15 mouse cellular contexts compared by ENCODE assay signal in the genomic region with DNA sequence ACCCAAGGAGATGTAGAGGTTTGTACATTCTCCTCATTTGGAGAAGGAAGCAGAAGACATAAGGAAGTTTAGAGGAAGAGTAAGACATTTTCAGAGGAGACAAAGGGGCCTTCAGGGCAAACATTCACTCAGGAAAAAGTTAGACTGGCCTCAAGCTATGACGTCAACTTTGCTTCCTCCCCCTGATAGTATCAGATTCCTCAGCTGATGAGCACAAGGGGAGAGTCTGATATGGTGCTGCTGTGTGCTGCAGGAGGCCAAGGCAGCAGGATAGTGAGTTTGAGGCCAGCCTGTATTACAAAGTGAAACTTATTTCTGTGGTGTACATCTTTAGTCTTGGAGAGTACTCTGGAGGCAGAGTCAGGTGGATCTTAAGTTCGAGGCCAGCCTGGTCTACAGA.
"Had no signal": no experiment of that assay in that cellular context is flagged by ENCODE, and none has a peak within 500 bp of the region (broad histone marks: within the 10 kb centered on the region; RNA-seq: fewer than 3 reads in every experiment).

No protein-coding gene starts in this region.

- H3K36me3 ChIP-seq: liver, embryonic 13.5 days; midbrain, embryonic 10.5 days; midbrain, embryonic 13.5 days; neural tube, embryonic 13.5 days had no signal

- H3K9me3 ChIP-seq: liver, embryonic 13.5 days; midbrain, embryonic 10.5 days; midbrain, embryonic 13.5 days; neural tube, embryonic 13.5 days had no signal

- DNase-seq: kidney, adult 2 months; kidney, postnatal 25 days; layer of hippocampus, adult 9-11 months; liver, embryonic 13.5 days; lung, embryonic 14.5 days; retina, postnatal 1 day; right cerebral cortex, postnatal 25 days; thymus, postnatal 25 days had no signal

- H3K4me3 ChIP-seq: layer of hippocampus, adult 2 months; liver, embryonic 13.5 days; midbrain, embryonic 10.5 days; midbrain, embryonic 13.5 days; myocyte; neural tube, embryonic 13.5 days had no signal

- H3K27me3 ChIP-seq: liver, embryonic 13.5 days; midbrain, embryonic 13.5 days; neural tube, embryonic 13.5 days had no signal

- H3K4me1 ChIP-seq: midbrain, embryonic 10.5 days; midbrain, embryonic 13.5 days; neural tube, embryonic 13.5 days had no signal

- ATAC-seq: intestine, postnatal 0 days; midbrain, embryonic 13.5 days; midbrain, embryonic 16.5 days had no signal
